Mouse (Mus musculus): ENCODE data around the gene Ctnnd2. TPM values are rescaled to one million over a fixed set of nuclear protein-coding genes. Genes with fewer than 3 reads are reported as not detected.

Gene Ctnnd2
- polyA plus RNA-seq, 2 experiments from 2014 or later = 0.71 TPM; not detected in 1

GRCm38 (mm10) chr15:30268822-30269221 lies 96.4 kb downstream of the Ctnnd2 start:
- ATAC-seq = no peak

GRCm38 (mm10) chr15:30271141-30271572 lies 98.8 kb downstream of the Ctnnd2 start:
- no peak for ATAC-seq

- ATAC-seq = no peak
Measured at GRCm38 (mm10) chr15:30272326-30272725, 99.9 kb downstream of the Ctnnd2 start.

- ATAC-seq = no peak
Measured at GRCm38 (mm10) chr15:30275721-30276120, 103.3 kb downstream of the Ctnnd2 start.

- no peak for ATAC-seq
Measured at GRCm38 (mm10) chr15:30276691-30277090, 104.3 kb downstream of the Ctnnd2 start.

GRCm38 (mm10) chr15:30278610-30279009 lies 106.2 kb downstream of the Ctnnd2 start:
- ATAC-seq = no peak

- no peak for ATAC-seq
Measured at GRCm38 (mm10) chr15:30285572-30286244, 113.3 kb downstream of the Ctnnd2 start.

- no peak for ATAC-seq
Measured at GRCm38 (mm10) chr15:30286245-30286642, 113.9 kb downstream of the Ctnnd2 start.

GRCm38 (mm10) chr15:30302824-30303223 lies 130.4 kb downstream of the Ctnnd2 start:
- ATAC-seq = no peak

GRCm38 (mm10) chr15:30306437-30306836 lies 134.0 kb downstream of the Ctnnd2 start:
- ATAC-seq = no peak

GRCm38 (mm10) chr15:30322543-30322942 lies 150.2 kb downstream of the Ctnnd2 start:
- ATAC-seq = no peak

GRCm38 (mm10) chr15:30333336-30334310 lies 161.2 kb downstream of the Ctnnd2 start:
- ATAC-seq = no peak

GRCm38 (mm10) chr15:30338585-30339197 lies 166.3 kb downstream of the Ctnnd2 start:
- ATAC-seq = no peak

GRCm38 (mm10) chr15:30345754-30346153 lies 173.4 kb downstream of the Ctnnd2 start:
- no peak for ATAC-seq

GRCm38 (mm10) chr15:30364491-30364890 lies 192.1 kb downstream of the Ctnnd2 start:
- ATAC-seq = no peak

GRCm38 (mm10) chr15:30369997-30370396 lies 197.6 kb downstream of the Ctnnd2 start:
- ATAC-seq = no peak

- no peak for ATAC-seq
Measured at GRCm38 (mm10) chr15:30371151-30371550, 198.8 kb downstream of the Ctnnd2 start.

- ATAC-seq = no peak
Measured at GRCm38 (mm10) chr15:30373654-30374215, 201.3 kb downstream of the Ctnnd2 start.

- ATAC-seq = no peak
Measured at GRCm38 (mm10) chr15:30374907-30375306, 202.5 kb downstream of the Ctnnd2 start.

- ATAC-seq = no peak
Measured at GRCm38 (mm10) chr15:30383075-30383842, 210.9 kb downstream of the Ctnnd2 start.

GRCm38 (mm10) chr15:30384386-30384785 lies 212.0 kb downstream of the Ctnnd2 start:
- ATAC-seq = no peak

GRCm38 (mm10) chr15:30386489-30386888 lies 214.1 kb downstream of the Ctnnd2 start:
- no peak for ATAC-seq

All from activated CD4-positive, CD25-positive, alpha-beta regulatory T cell, adult 4 months (primary cell).